Mouse (Mus musculus) lung, embryonic 15.5 days (tissue): ENCODE results near the gene Cox7a2. TPM values are rescaled to one million over a fixed set of nuclear protein-coding genes. Genes with fewer than 3 reads are reported as not detected.

Experiments used
- polyA plus RNA-seq: library from polyadenylated mRNA; unstranded; fragments of >200 nt; fragmentation: Nextera tagmentation; extraction: Ambion mirVana; gene quantifications from 2 replicates; pipeline ENCODE4 v1.2.1, GENCODE M21; 2015

Cox7a2 gene
- polyA plus RNA-seq, 1 experiment from 2014 or later, result 634 TPM

Other genes starting within 250 kb of the Cox7a2 start
- 16.9 TPM in 2 replicates for gene Col12a1, start 41.0 kb downstream of the Cox7a2 start, polyA plus RNA-seq
- gene Tmem30a, start 33.6 kb upstream of the Cox7a2 start, polyA plus RNA-seq, result 97.5 and 101 TPM in 2 replicates